Mouse (Mus musculus) heart, embryonic 12.5 days (tissue): ENCODE data around the gene Sp140. TPM values are rescaled to one million over a fixed set of nuclear protein-coding genes. Genes with fewer than 3 reads are reported as not detected.
"Not testable (repeated sequence)": the region's sequence is repeated elsewhere in the genome, so short reads cannot be mapped to it uniquely, and the experiment has no call there.

Experiments used
- ATAC-seq: fragments of 200-750 bp; cut with Nextera tagmentation; 2 replicates; pipeline ENCODE4 v1.8.0; 2017; ENCODE audit warnings: moderate TSS enrichment, moderate library complexity; ENCODE audit not compliant: insufficient number of reproducible peaks, low FRiP score
- H3K27ac ChIP-seq: fragments of 300-500 bp; sonication (generic); 2 replicates; pipeline ENCODE4 v1.5.1; 2016; ENCODE audit warnings: mild to moderate bottlenecking, moderate library complexity; ENCODE audit not compliant: poor library complexity, severe bottlenecking
- H3K27me3 ChIP-seq: fragments of 300-500 bp; sonication (generic); replicated peaks from 2 replicates; pipeline ENCODE4 v1.6.1; 2016; ENCODE audit warnings: mild to moderate bottlenecking, moderate library complexity
- H3K36me3 ChIP-seq: fragments of 300-500 bp; sonication (generic); 2 replicates; pipeline ENCODE4 v1.6.1; 2016; ENCODE audit warnings: mild to moderate bottlenecking, moderate library complexity
- H3K4me1 ChIP-seq: fragments of 300-500 bp; sonication (generic); replicated peaks from 2 replicates; pipeline ENCODE4 v1.6.1; 2016; ENCODE audit warnings: mild to moderate bottlenecking
- H3K4me2 ChIP-seq: fragments of 300-500 bp; sonication (generic); 2 replicates; pipeline ENCODE4 v1.6.1; 2016; ENCODE audit warnings: mild to moderate bottlenecking, moderate library complexity
- H3K4me3 ChIP-seq: fragments of 300-500 bp; sonication (generic); 2 replicates; pipeline ENCODE4 v1.5.1; 2016; ENCODE audit warnings: mild to moderate bottlenecking
- H3K9ac ChIP-seq: fragments of 300-500 bp; sonication (generic); 2 replicates; pipeline ENCODE4 v1.6.1; 2016; ENCODE audit warnings: mild to moderate bottlenecking, moderate library complexity
- H3K9me3 ChIP-seq: fragments of 300-500 bp; sonication (generic); replicated peaks from 2 replicates; pipeline ENCODE4 v1.6.1; 2016; ENCODE audit warnings: mild to moderate bottlenecking, moderate library complexity
- WGBS: fragments of 180-500 bp; shearing (Covaris S2); methylation state at CpG from one replicate; pipeline ENCODE4 v1.1.7; 2016; 5-methylcytosine and 5-hydroxymethylcytosine counted together
- polyA plus RNA-seq: library from polyadenylated mRNA; unstranded; fragments of >200 nt; fragmentation: Nextera tagmentation; extraction: Ambion mirVana; gene quantifications from 2 replicates; pipeline ENCODE4 v1.2.1, GENCODE M21; 2016

Sp140 gene
- 1.4 and 2.1 TPM in 2 replicates for polyA plus RNA-seq

DNA sequence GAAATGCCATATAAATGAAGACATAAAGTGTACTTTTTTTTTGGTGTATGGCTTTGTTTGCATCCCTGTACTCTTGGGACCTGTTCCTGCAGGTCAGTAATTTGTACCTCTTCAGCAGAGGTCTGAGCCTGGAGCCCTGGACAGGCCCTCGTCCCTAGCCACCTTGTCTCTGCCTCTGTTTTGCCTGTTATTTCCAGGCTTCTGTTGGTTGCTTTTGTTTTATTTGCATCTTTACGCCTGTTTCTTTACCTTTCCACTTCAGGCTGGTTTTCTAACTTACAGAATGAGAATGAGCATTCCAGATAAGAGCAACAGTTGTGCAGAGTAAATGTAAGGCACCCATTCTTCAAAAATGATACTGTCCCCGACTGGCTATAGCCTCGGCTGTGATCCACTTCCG lies at the start of gene Sp140:
TSS of gene Sp140 (plus strand) at position 301 of the 400 bp plus-strand sequence.
- H3K4me2 ChIP-seq: 0 out of 2 replicates have a peak within 1 kb of the TSS, but pooled peaks have one; percentile 15
- H3K27me3 ChIP-seq, H3K9ac ChIP-seq, H3K4me1 ChIP-seq, H3K9me3 ChIP-seq, ATAC-seq, H3K27ac ChIP-seq, H3K36me3 ChIP-seq, H3K4me3 ChIP-seq: not testable (repeated sequence)
- WGBS: 77% methylated on average over 1 of the region's 5 CpGs

DNA sequence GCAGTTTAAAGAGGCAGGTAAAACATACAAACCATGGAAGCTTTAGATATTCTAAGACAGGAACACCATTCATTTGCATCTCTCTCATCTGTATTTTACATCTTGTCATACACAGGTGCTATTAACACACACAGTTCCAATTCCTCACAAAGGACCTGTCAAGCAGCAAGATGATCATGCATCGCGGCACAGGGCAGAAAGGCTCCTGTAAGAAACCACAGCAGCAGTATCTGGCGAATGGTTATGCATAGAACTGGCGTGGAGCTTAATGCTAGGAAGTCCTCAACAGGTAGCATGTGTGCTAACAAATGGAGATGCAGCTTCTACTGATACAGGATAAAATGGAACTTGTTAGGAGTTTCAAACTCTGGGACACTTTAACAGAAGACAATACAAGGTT lies 44.9 kb upstream of the Sp140 start:
- H3K4me2 ChIP-seq, H3K4me1 ChIP-seq, ATAC-seq, H3K9ac ChIP-seq, H3K27ac ChIP-seq, H3K27me3 ChIP-seq, H3K9me3 ChIP-seq, H3K4me3 ChIP-seq, H3K36me3 ChIP-seq: not testable (repeated sequence)
- 70% methylated on average over 4 of the region's 4 CpGs for WGBS

DNA sequence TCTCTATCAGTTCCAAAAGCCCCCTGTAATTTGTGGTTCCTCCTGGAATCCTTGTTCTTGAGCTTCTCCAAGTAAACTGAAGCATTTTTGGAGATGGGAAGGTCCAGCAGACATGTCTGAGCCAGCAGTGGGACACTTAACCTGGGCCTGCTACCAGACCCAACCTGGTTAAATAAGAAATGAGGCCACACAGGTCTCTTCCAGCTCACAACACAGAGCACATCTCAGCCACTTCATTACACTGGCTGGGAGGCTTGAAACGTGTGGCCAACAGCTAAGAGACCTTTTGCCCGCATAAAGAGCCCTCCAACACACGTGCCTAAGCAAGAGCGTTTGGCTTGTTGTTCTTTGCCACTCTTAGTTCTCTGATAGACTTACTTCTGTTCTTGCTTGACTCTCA lies 26.6 kb upstream of the Sp140 start:
- H3K9ac ChIP-seq, H3K9me3 ChIP-seq, H3K4me3 ChIP-seq, H3K4me1 ChIP-seq, H3K36me3 ChIP-seq, H3K4me2 ChIP-seq, H3K27ac ChIP-seq, ATAC-seq, H3K27me3 ChIP-seq: not testable (repeated sequence)
- 60% methylated on average over 4 of the region's 4 CpGs for WGBS

DNA sequence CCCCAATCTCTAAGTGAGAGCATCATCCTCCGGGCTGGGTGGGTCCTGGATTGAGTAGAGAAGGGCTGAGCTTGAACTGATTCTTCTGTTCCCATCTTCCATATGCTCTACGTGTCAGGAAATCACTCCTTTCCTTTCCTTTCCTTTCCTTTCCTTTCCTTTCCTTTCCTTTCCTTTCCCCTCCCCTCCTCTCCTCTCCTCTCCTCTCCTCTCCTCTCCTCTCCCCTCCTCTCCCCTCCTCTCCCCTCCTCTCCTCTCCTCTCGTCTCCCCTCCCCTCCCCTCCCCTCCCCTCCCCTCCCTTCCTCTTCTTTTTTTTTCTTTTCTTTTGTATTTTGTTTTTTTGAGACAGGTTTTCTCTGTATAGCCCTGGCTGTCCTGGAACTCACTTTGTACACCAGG lies 24.8 kb upstream of the Sp140 start, which contains the start of gene G530012D18Rik:
TSS of gene G530012D18Rik (plus strand) at position 301 of the 400 bp plus-strand sequence.
- H3K4me1 ChIP-seq, H3K4me3 ChIP-seq, ATAC-seq, H3K9ac ChIP-seq, H3K9me3 ChIP-seq, H3K27ac ChIP-seq, H3K27me3 ChIP-seq, H3K36me3 ChIP-seq, H3K4me2 ChIP-seq: not testable (repeated sequence)
- WGBS: 41% methylated on average over 2 of the region's 3 CpGs

DNA sequence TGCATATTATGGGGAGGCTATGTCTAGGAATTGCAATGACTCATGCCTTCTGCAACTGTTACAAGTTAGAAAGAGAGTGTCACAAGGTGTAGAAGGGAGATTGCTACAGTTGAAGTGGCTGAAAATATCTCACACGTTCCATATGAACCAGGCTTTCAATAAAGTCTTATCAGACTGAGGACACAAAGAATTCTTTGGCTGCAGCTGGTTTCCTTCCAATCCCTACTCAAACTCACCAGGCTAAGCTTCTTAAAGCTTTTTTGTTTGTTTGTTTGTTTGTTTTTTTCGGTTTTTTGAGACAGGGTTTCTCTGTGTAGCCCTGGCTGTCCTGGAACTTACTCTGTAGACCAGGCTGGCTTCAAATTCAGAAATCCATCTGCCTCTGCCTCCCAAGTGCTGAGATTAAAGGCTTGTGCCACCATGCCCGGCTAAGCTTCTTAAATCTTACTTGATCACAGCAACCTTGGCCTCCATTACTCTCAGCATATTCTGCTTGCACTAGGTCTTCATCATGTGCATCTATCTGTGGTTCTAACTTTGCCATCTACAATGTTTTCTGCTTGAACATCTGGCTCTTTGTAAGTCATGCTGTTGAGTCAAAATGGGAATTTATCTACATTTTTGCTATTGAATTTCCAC lies 21.7 kb upstream of the Sp140 start:
- H3K27ac ChIP-seq, H3K9me3 ChIP-seq, H3K4me2 ChIP-seq, H3K4me3 ChIP-seq, H3K36me3 ChIP-seq, ATAC-seq, H3K4me1 ChIP-seq, H3K9ac ChIP-seq, H3K27me3 ChIP-seq: not testable (repeated sequence)
- 39% methylated on average over 3 of the region's 3 CpGs for WGBS

DNA sequence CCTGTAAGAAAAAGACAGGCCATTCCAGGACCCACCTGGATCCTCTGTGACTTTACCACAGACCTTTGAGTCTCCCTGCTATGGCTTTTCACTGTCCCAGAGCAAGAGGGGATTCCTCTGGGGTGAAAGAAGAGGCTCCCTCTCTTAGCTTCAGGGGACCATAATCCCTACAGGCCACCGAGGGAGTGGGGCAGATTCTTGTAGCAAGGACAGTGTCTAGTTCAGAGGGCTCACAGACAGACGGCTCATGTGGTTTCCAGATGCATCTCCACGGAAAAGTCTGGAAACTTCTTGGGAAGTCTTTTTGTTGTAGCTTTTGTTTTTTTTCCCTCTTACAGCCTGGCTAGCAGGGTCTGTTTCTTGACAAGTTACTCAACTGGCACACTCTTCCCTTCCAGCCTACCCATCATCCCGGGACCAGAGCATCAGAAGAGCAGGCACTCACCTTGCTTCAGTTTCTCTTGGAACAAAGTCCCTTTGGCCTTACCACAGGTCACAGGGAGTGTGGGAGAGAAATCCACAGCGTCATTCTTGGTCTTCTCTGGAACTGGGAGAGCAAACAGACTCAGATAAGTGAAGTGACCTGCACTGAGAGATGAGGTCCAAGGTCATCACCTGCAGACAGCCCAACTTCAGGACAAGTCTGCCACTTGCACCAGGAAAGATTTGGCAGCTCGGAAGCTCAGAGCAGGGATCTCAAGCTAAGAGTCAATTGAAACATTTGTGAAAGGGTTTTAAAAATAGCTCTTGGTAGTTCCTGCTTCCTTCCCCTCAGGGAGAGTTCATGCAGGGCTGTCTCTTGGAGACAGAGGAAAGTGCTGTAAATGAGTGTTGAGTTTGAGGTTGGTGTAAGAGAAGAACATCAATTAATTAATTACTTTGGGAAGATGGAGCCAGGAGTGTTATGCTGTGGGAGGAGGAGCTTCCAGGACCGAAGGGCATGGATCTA lies 20.7 kb upstream of the Sp140 start:
- not testable (repeated sequence) for H3K27ac ChIP-seq, H3K36me3 ChIP-seq, H3K4me3 ChIP-seq, H3K9ac ChIP-seq, H3K4me2 ChIP-seq, H3K4me1 ChIP-seq, H3K27me3 ChIP-seq, H3K9me3 ChIP-seq
- WGBS: 58% methylated on average over 6 of the region's 7 CpGs
- peak; percentile 18; the same call in 1 of the 2 replicates for ATAC-seq

DNA sequence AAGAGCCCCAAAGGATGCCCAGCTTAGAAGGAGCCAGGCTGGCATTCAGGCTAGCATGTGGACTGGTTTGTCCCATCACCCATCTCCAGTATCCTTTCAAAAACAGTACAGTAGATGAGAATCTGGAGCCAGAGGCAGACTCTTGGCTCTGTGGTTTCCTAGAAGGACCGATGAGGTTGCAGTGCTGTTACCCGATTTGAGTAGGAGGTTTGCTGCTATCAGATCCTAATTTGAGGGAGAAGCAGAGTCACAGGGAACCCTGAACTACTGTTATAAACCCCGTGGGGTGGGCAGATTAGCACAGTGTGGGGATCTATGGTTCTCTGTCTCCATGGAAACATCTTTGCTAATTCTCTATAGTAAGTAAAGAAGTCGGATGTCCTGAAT lies 20.0 kb upstream of the Sp140 start:
- not testable (repeated sequence) for H3K4me2 ChIP-seq, H3K4me3 ChIP-seq, H3K36me3 ChIP-seq, H3K9me3 ChIP-seq, H3K4me1 ChIP-seq, H3K27me3 ChIP-seq, H3K9ac ChIP-seq, H3K27ac ChIP-seq
- WGBS: 62% methylated on average over 3 of the region's 4 CpGs
- peak; percentile 42; the same call in 1 of the 2 replicates for ATAC-seq

DNA sequence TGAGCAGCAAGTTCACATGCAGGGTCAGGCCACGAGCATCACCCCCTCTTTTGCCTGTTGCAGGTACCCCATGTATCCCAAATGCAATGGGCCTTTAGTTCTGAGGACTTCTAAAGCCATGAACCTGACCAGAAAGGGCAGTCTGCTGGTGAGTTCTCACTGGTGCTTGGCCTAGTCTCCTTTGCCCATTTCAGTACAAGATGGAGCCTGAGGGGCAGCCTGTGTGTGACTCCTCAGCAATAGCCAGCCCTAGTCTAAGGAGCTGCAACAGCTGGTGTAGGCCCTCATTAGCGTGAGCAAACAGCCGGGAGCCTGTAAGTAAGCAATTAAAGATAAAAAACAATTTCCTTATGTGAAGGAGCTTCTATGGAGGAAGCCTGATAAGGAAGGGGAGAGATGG lies 19.6 kb upstream of the Sp140 start:
- not testable (repeated sequence) for H3K36me3 ChIP-seq, H3K9ac ChIP-seq, H3K27ac ChIP-seq, H3K4me1 ChIP-seq, H3K4me2 ChIP-seq, H3K4me3 ChIP-seq, H3K27me3 ChIP-seq, H3K9me3 ChIP-seq, ATAC-seq
- WGBS: 74% methylated on average over 3 of the region's 3 CpGs

DNA sequence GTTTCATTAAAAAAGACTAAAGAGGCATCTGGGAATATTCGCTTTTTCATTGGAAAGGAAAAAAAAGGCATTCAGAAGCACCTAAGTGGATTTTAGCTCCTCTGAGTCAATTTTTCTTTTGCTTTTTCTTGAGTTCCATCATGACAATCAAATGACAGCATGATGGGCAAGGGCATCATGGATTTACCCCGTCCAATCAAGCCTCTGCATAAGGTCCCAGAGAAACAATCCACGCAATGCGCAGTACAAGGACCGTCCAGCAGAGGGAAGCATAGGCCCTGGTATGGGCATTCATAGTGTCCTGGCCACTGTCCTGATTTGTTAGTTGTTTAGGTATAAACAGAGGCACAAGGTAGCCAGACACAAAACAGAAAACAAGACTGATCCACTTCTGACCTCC lies 18.7 kb upstream of the Sp140 start:
- not testable (repeated sequence) for H3K4me1 ChIP-seq, H3K9me3 ChIP-seq, H3K4me2 ChIP-seq, H3K4me3 ChIP-seq, H3K27me3 ChIP-seq, H3K9ac ChIP-seq, H3K27ac ChIP-seq, ATAC-seq, H3K36me3 ChIP-seq
- WGBS: 26% methylated on average over 5 of the region's 5 CpGs

DNA sequence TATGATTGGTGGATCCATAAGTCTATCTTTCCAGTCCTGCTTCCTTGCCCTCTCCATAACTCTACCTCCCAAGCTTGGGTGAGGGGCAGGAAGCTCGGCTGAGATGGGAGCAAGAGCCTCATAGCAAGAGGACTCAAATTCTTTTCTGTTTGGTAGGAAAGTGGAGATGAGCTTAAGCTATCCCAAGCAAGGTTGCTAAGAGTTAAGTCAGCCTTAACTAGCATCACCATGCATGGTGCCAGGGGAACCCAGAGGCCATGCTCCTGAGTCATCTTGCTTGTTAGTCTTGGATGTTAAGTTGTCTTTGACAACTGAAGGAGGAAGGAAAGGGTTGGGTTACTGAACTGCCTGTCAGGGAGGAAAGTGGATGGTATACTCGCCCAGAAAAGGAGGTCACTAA lies 11.5 kb upstream of the Sp140 start:
- H3K36me3 ChIP-seq, H3K4me3 ChIP-seq, H3K9me3 ChIP-seq, H3K4me1 ChIP-seq, ATAC-seq, H3K27ac ChIP-seq, H3K9ac ChIP-seq, H3K27me3 ChIP-seq, H3K4me2 ChIP-seq: not testable (repeated sequence)
- WGBS: 73% methylated on average over 1 of the region's 2 CpGs

DNA sequence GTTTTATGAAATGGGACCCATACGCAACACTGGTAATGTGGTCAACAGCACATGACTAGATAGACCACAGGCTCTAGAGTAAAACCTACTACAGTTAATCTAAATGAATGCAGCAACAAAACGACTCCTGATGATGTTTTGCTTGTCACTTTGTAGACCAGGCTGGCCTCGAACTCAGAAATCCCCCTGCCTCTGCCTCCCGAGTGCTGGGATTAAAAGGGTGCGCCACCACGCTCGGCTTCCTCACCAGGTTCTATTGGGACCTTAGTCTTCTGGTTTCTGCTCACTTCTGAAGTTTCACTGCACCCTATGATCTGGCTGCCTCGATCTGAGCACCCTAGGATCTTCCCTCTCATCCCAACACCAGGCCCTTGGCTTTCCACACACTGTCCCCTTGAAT lies 7.7 kb upstream of the Sp140 start:
- H3K9me3 ChIP-seq, H3K27me3 ChIP-seq, H3K27ac ChIP-seq, H3K4me3 ChIP-seq, ATAC-seq, H3K4me2 ChIP-seq, H3K9ac ChIP-seq, H3K36me3 ChIP-seq, H3K4me1 ChIP-seq: not testable (repeated sequence)
- WGBS: 78% methylated on average over 8 of the region's 8 CpGs
